In the genomic region with DNA sequence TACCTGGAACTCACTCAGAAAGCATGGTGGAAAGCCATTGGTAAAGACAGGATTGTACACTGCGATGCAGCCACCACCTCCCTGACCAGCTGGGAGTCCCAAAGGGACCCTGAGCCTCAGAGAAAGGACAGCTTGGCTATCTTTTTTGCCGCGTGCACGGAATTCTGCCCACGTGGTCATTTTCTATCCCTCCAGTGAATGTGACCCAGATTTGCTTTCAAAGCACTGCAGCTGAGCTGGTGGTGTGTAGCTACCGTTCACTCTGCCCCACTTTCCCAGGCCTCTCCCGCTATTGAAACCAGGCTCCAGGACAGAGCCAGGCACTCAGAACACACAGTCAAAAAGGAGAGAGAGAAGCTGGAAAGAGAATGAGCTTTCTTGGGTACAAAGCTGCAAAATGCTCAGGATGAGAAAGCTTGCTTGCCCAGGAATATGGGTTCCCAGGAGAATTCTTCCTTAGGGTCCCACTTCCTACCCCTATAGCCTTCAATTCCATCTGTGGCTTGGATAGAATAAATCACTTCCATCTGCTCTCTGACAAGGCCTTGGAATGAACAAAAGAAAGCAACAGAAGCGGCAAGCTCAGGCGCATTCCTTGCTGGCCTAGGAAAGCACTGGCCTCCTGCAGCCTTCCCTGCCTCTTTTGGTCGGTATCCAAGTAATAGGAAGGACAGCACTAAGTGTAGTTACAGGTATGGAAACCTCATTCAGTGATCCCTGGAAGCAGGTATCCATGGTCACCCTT, we compare ENCODE assay signal across 7 mouse cellular contexts. TPM values are rescaled to one million over a fixed set of nuclear protein-coding genes. Genes with fewer than 3 reads are reported as not detected.
A peak's percentile ranks its signal among the peaks of the same experiment; 100 is the strongest.
DNase-seq lines count a peak whose midpoint lies in the region; ATAC-seq and TF ChIP-seq lines count a peak whose summit lies in the region.

No protein-coding gene starts in this region.

- 54% methylated on average over 10 of the region's 10 CpGs for WGBS in lung, embryonic 14.5 days
- WGBS in embryonic facial prominence, embryonic 13.5 days = 26% methylated on average over 10 of the region's 10 CpGs
- WGBS in hindbrain, postnatal 0 days = 12% methylated on average over 10 of the region's 10 CpGs
- WGBS in neural tube, embryonic 12.5 days = 35% methylated on average over 10 of the region's 10 CpGs

- no peaks in the 10 kb centered on the region for H3K27me3 ChIP-seq in lung, embryonic 14.5 days (ENCODE audit: insufficient read depth, low read length)
- H3K27me3 ChIP-seq in embryonic facial prominence, embryonic 13.5 days = no peaks in the 10 kb centered on the region
- H3K27me3 ChIP-seq in hindbrain, postnatal 0 days (ENCODE audit: insufficient read depth, low read length) = no peaks in the 10 kb centered on the region
- H3K27me3 ChIP-seq in neural tube, embryonic 12.5 days (replicated peaks) = no peaks in the 10 kb centered on the region

- no peaks in the 10 kb centered on the region for H3K9me3 ChIP-seq in lung, embryonic 14.5 days (ENCODE audit: low read depth, low read length)
- H3K9me3 ChIP-seq in embryonic facial prominence, embryonic 13.5 days = no peaks in the 10 kb centered on the region
- H3K9me3 ChIP-seq in hindbrain, postnatal 0 days (ENCODE audit: low read length) = no peaks in the 10 kb centered on the region
- no peaks in the 10 kb centered on the region for H3K9me3 ChIP-seq in neural tube, embryonic 12.5 days

- H3K4me2 ChIP-seq in lung, embryonic 14.5 days = no peak overlapping the region
- peak overlapping the region; percentile 22 for H3K4me2 ChIP-seq in embryonic facial prominence, embryonic 13.5 days
- no peak overlapping the region for H3K4me2 ChIP-seq in hindbrain, postnatal 0 days (ENCODE audit: low read depth, low read length)
- H3K4me2 ChIP-seq in neural tube, embryonic 12.5 days (replicated peaks) = no peak overlapping the region

- H3K9ac ChIP-seq in lung, embryonic 14.5 days = 0 out of 2 replicates have a peak overlapping the region, but pooled peaks have one; percentile 20
- H3K9ac ChIP-seq in embryonic facial prominence, embryonic 13.5 days = peak overlapping the region; percentile 54
- H3K9ac ChIP-seq in hindbrain, postnatal 0 days (replicated peaks; ENCODE audit: low read length) = peak overlapping the region; percentile 7; the same call in 1 of the 2 replicates
- no peak overlapping the region for H3K9ac ChIP-seq in neural tube, embryonic 12.5 days

- DNase-seq in lung, embryonic 14.5 days = no peak
- no peak for DNase-seq in lung, postnatal 36 days
- peak; percentile 68 for DNase-seq in hindbrain, postnatal 0 days (ENCODE audit: low spot score)
- no peak for DNase-seq in lung, postnatal 25 days (ENCODE audit: low spot score)

- H3K27ac ChIP-seq in lung, embryonic 14.5 days (ENCODE audit: low read depth) = no peak overlapping the region
- H3K27ac ChIP-seq in embryonic facial prominence, embryonic 13.5 days = peak overlapping the region; percentile 83
- peak overlapping the region; percentile 86 for H3K27ac ChIP-seq in hindbrain, postnatal 0 days
- H3K27ac ChIP-seq in neural tube, embryonic 12.5 days = peak overlapping the region; percentile 6; the same call in 1 of the 2 replicates

- H3K4me3 ChIP-seq in lung, embryonic 14.5 days (ENCODE audit: low read depth, low read length) = no peak overlapping the region
- no peak overlapping the region for H3K4me3 ChIP-seq in embryonic facial prominence, embryonic 13.5 days
- H3K4me3 ChIP-seq in hindbrain, postnatal 0 days (ENCODE audit: low read length) = no peak overlapping the region
- no peak overlapping the region for H3K4me3 ChIP-seq in neural tube, embryonic 12.5 days

- H3K36me3 ChIP-seq in lung, embryonic 14.5 days (ENCODE audit: insufficient read depth) = no peaks in the 10 kb centered on the region
- H3K36me3 ChIP-seq in embryonic facial prominence, embryonic 13.5 days = no peaks in the 10 kb centered on the region
- H3K36me3 ChIP-seq in hindbrain, postnatal 0 days (ENCODE audit: insufficient read depth, low read length) = no peaks in the 10 kb centered on the region
- no peaks in the 10 kb centered on the region for H3K36me3 ChIP-seq in neural tube, embryonic 12.5 days

- no peaks in the 10 kb centered on the region for H3K4me1 ChIP-seq in lung, embryonic 14.5 days (ENCODE audit: insufficient read depth)
- H3K4me1 ChIP-seq in embryonic facial prominence, embryonic 13.5 days = peaks cover 40% of the 10 kb centered on the region
- no peaks in the 10 kb centered on the region for H3K4me1 ChIP-seq in hindbrain, postnatal 0 days (ENCODE audit: insufficient read depth, low read length)
- H3K4me1 ChIP-seq in neural tube, embryonic 12.5 days = peaks cover 16% of the 10 kb centered on the region

- no peak for ATAC-seq in lung, embryonic 14.5 days (ENCODE audit: insufficient read depth)
- ATAC-seq in embryonic facial prominence, embryonic 13.5 days (ENCODE audit: insufficient number of reproducible peaks, insufficient read depth, low FRiP score, low TSS enrichment, low read depth) = no peak
- ATAC-seq in hindbrain, postnatal 0 days = peak; percentile 77
- ATAC-seq in neural tube, embryonic 12.5 days (ENCODE audit: low FRiP score, low read depth) = no peak
- no peak for ATAC-seq in megakaryocyte progenitor cell, adult 5-6 weeks (replicated peaks; ENCODE audit: poor library complexity)

- TF ChIP-seq CTCF in lung, embryonic 14.5 days (IDR thresholded peaks at IDR 0.05; ENCODE audit: low read depth) = no peak
- TF ChIP-seq CTCF in hindbrain, postnatal 0 days (IDR thresholded peaks at IDR 0.05; ENCODE audit: low read depth) = no peak

RNA-seq across cellular contexts. Expression of a gene that starts 6.9 kb away (rescaled TPM):
- 103 and 107 TPM in 2 replicates for polyA plus RNA-seq in lung, embryonic 14.5 days (2014; fragmentation: Nextera tagmentation; extraction: Ambion mirVana)
- polyA plus RNA-seq in embryonic facial prominence, embryonic 13.5 days (2015; fragmentation: Nextera tagmentation; extraction: Ambion mirVana) = 46.3 and 47.0 TPM in 2 replicates
- total RNA-seq in hindbrain, postnatal 0 days (2014; rRNA removed) = 243 and 269 TPM in 2 replicates
- polyA plus RNA-seq in hindbrain, postnatal 0 days (2015; fragmentation: Nextera tagmentation; extraction: Ambion mirVana) = 57.3 and 57.8 TPM in 2 replicates
- 61.8 and 62.7 TPM in 2 replicates for polyA plus RNA-seq in neural tube, embryonic 12.5 days (2016; fragmentation: Nextera tagmentation; extraction: Ambion mirVana)
- 103 and 130 TPM in 2 replicates for total RNA-seq in megakaryocyte progenitor cell, adult 5-6 weeks (2015)
- total RNA-seq in megakaryocyte progenitor cell, adult 5-6 weeks (2017) = 123 and 159 TPM in 2 replicates

RNA-seq across cellular contexts. Expression of a gene that starts 40.8 kb away (rescaled TPM):
- 313 TPM in 2 replicates for polyA plus RNA-seq in lung, embryonic 14.5 days (2014; fragmentation: Nextera tagmentation; extraction: Ambion mirVana)
- polyA plus RNA-seq in embryonic facial prominence, embryonic 13.5 days (2015; fragmentation: Nextera tagmentation; extraction: Ambion mirVana) = 324 and 340 TPM in 2 replicates
- 107 and 129 TPM in 2 replicates for total RNA-seq in hindbrain, postnatal 0 days (2014; rRNA removed)
- 651 and 656 TPM in 2 replicates for polyA plus RNA-seq in hindbrain, postnatal 0 days (2015; fragmentation: Nextera tagmentation; extraction: Ambion mirVana)
- polyA plus RNA-seq in neural tube, embryonic 12.5 days (2016; fragmentation: Nextera tagmentation; extraction: Ambion mirVana) = 377 and 387 TPM in 2 replicates
- 150 and 160 TPM in 2 replicates for total RNA-seq in megakaryocyte progenitor cell, adult 5-6 weeks (2015)
- total RNA-seq in megakaryocyte progenitor cell, adult 5-6 weeks (2017) = 142 and 157 TPM in 2 replicates
